Mouse (Mus musculus) testis, postnatal 10 days (tissue): Measurements from ENCODE around the gene Slc39a13.
"Not testable (repeated sequence)": the region's sequence is repeated elsewhere in the genome, so short reads cannot be mapped to it uniquely, and the experiment has no call there.

Experiments
- DNase-seq: peaks from one replicate; pipeline ENCODE4 v3.0.0; 2021; ENCODE audit warnings: low spot score

Slc39a13 gene

DNA sequence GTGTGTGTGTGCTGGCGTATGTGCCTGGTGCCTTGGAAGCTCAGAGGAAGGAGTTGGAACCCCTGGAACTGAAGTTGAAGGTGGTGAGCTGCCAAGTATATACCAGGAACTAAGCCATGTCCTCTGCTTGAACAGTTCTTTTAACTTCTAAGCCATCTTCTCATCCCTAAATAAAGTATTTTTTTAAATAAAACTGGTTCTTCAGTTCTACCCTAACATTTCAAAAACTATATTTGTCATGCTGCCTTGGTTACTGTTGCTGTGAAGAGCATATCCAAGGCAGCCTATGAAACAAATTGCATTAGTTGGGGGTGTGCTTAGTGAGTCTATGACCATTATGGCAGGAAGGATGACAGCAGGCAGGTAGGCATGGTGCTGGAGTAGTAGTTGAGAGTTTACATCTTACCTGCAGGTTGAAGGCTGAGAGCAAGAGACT is 45.1 kb downstream of the Slc39a13 start:
- no peak for DNase-seq

DNA sequence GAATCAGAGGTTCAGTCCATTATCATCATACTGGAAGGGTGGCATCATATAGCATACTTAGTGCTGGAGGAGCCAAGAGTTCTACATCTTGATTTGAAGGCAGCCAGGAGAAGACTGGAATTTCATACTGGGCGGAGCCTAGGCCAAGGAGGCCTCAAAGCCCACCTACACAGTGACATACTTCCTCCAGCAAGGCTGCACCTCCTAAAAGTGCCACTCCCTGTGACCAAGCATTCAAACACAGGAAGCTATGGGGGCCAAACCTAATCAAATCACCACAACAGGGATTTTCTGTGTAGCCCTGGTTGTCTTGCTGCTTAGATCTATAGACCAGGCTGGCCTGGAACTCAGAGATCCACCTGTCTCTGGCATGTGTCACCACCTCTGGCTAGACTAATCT is 46.3 kb downstream of the Slc39a13 start:
- no peak for DNase-seq

DNA sequence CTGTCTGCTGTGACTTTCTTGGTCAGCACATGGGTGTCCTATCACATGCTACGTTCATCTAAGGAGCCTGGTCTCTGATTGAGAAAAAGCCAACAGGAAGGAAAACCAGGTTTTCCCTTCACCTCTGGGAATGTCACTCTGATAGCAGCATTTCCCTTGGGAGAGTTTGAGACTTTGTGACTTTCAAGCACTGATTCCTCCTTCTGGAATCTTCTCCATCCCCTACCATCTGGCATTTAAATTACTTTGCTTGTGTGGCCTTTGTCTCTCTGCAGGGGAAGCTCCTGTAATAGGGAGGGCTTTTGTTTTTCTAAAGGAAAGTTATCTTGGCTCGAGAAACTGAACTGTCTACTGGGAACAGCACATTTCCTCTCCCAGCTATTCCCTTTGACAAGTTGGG is 47.1 kb downstream of the Slc39a13 start:
- DNase-seq = no peak

DNA sequence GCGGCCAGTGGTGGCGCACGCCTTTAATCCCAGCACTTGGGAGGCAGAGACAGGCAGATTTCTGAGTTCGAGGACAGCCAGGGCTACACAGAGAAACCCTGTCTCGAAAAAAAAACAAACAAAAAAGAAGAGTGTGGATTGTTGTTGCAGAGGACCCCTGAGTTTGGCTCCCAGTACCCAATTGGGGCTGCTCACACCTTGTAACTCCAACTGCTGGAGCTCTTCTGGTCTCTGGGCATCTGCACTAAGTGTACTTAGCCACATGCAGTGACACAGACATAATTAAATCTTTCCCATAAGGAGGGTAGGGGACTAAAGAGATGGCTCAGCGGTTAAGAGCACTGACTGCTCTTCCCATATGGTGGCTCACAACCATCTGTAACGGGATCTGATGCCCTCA is 48.0 kb downstream of the Slc39a13 start:
- not testable (repeated sequence) for DNase-seq

DNA sequence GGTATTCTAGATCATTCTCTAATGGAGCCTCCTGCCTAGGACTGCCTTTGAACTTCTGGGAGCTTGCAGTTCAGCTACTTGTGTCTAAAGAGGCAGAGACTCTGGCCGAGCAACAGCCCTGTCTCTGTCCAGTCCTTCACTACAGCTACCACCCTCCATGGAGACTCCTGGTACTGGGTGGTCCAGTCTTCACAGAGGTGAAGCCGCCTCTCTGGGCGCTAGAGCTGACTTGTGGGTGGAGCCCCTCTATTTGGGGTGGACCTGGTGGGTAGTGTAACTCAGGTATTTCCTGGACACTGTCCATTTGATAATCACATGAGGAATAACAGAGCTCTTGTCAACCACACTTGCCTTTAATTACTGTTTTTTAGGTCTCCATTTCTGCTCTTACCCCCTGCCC is 50.3 kb downstream of the Slc39a13 start:
- DNase-seq = no peak

DNA sequence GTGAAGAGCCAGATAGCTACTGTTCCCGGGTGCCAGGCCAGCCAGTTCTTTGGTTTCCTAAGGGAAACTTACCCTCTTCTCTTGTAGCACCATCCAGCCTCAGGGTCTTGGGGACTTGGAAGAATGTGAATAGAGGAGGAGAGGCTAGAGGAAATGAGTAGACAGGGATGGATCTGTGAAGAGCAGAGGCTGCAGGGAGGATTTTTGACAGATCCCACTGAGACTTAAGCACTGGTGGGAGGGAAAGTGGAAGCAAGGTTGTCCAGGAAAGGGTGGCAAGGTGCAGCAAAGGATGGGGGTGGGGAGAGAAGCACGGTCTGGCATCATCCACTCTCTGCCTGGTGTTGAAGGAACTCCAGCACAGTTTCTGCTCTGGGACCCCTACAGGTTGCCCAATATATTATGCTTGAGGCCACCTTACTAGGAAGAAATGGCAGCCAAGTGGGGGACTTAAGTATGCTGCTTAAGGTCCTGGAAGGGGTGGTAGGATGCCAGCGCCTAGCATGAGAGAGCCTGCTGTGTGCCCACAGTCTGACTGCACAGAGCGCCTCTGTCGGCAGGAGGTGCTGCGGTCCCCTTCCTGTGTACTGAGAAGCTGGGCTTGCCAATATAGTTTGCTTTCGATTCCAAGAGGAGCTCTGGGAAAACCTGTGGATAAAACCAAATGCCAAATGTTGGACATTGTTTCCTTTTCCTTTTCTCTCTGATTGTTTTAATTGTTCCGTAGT is 52.0 kb downstream of the Slc39a13 start:
- no peak for DNase-seq

DNA sequence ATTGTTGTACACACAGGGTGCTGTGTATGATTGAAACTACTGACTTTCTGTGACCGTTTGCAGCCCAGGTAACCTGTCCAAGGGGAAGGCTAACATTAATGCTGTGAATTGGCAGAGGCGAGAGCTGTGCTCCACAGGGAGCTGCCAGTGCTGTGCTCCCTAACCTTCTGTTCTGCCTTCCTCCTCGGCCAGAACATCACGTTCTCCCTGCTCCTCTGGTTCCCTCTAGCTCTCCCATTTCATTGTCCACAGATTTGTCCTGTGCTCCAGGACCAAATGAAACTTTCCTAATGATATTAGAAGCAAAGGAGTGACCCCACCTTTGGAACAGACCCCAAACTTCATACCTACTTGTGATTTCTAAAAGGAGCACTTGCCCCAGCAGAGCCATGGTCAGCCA is 54.8 kb downstream of the Slc39a13 start:
- DNase-seq = no peak

DNA sequence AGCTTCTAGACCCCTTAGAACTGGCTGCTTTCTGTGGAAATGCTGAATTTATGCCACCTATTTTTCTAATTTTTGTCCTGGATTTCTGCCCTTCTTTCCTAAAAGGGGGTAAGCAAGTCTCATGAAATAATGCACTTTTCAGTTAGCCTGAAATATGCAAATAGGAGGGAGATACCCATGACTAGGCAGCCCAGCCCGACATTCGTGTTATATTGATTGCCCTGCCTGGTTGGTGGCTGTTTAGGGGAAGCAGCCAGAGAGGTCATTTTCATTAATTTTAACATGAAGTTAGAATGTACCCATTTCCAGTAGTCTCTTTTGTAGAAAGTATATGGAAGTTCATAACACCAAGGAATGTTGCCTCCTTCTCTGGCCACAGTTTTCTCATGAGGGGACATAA is 56.3 kb downstream of the Slc39a13 start:
- no peak for DNase-seq
